In genomic region chr13:32269261-32269660, GRCm38 (mm10) we compare ENCODE assay signal across 16 mouse cellular contexts.
"Had no signal": no experiment of that assay in that cellular context is flagged by ENCODE, and none has a peak within 500 bp of the region (broad histone marks: within the 10 kb centered on the region; RNA-seq: fewer than 3 reads in every experiment).

No protein-coding gene starts in this region.

- H3K27me3 ChIP-seq: kidney, embryonic 15.5 days; liver, embryonic 13.5 days; megakaryocyte, embryonic 14.5 days; midbrain, embryonic 13.5 days had no signal

- H3K4me2 ChIP-seq: kidney, embryonic 15.5 days; liver, embryonic 13.5 days; midbrain, embryonic 13.5 days had no signal

- H3K4me1 ChIP-seq: liver, embryonic 13.5 days; midbrain, embryonic 13.5 days had no signal

- H3K4me3 ChIP-seq: kidney, embryonic 15.5 days; left cerebral cortex, adult 2 months; liver, embryonic 13.5 days; megakaryocyte, embryonic 14.5 days; midbrain, embryonic 10.5 days; midbrain, embryonic 13.5 days had no signal

- H3K36me3 ChIP-seq: kidney, embryonic 15.5 days; liver, embryonic 13.5 days; midbrain, embryonic 10.5 days; midbrain, embryonic 13.5 days had no signal

- H3K9ac ChIP-seq: kidney, embryonic 15.5 days; liver, embryonic 13.5 days; midbrain, embryonic 13.5 days had no signal

- H3K9me3 ChIP-seq: kidney, embryonic 15.5 days; liver, embryonic 13.5 days; megakaryocyte, embryonic 14.5 days; midbrain, embryonic 10.5 days; midbrain, embryonic 13.5 days had no signal

- H3K27ac ChIP-seq: kidney, embryonic 15.5 days; left cerebral cortex, adult 2 months; liver, embryonic 13.5 days; midbrain, embryonic 10.5 days; midbrain, embryonic 13.5 days had no signal

- DNase-seq: kidney, adult 8-10 months; kidney, postnatal 10 days; kidney, postnatal 36 days; layer of hippocampus, postnatal 36 days; liver, embryonic 13.5 days; lung, adult 2 months; lung, postnatal 36 days; thymus, adult 18-20 months; thymus, postnatal 36 days had no signal

- ATAC-seq: lung, postnatal 0 days; midbrain, embryonic 13.5 days; midbrain, embryonic 16.5 days had no signal
